Mouse (Mus musculus) layer of hippocampus, adult 9-10 months (tissue): ENCODE measurements around the gene Wwp2.
A peak's percentile ranks its signal among the peaks of the same experiment; 100 is the strongest.

ENCODE experiments used
- DNase-seq: peaks from one replicate; pipeline ENCODE4 v3.0.0; 2022; ENCODE audit warnings: low spot score

The Wwp2 gene

DNA sequence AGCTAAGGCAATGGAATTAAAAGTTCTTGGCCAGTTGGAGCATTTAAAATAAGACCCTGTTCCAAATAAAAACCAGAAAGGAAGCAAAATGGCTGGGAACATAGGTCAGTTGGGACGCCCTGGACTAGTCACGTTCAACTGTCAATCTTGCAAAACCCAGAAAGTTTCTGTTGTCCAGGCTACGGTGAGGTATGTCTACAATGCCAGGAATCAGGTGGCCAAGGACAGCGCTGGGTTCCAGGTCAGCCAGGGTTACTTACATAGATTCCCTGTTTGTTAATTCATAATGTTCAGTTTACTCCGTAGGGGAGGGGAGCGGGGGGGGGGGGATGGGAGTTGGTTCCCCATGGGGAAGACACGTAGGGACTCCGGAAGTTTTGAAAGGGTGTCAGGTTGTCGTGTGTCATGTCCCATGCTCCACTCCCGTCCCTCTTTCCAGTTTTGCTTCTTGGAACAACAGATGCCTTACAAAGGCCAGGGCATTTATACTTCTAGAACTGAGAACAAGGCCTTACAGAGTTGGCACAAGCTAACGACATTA is 674 bp upstream of the Wwp2 start:
- no peak for DNase-seq

- DNase-seq = no peak
Measured at GRCm38 (mm10) chr8:107436841-107437421, 766 bp downstream of the Wwp2 start.

DNA sequence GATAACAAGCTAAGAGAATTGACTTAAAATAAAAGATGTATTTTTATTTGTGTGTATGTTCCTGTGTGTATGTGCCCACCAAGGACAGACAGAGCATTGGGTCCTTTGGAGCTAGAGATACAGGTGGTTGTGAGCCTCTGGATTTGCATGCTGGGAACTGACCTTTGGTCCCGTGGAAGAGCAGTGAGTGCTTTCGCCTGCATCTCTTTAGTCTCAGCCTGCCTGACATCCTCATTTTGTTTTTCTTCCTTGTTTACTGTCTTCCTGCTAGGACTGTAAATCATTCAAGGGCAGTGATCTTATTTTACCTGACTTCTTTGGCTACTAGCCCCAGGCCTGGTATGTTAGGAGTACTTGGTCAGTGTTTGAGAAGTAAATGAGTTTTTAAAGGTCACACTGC is 1.5 kb downstream of the Wwp2 start:
- DNase-seq = no peak

DNA sequence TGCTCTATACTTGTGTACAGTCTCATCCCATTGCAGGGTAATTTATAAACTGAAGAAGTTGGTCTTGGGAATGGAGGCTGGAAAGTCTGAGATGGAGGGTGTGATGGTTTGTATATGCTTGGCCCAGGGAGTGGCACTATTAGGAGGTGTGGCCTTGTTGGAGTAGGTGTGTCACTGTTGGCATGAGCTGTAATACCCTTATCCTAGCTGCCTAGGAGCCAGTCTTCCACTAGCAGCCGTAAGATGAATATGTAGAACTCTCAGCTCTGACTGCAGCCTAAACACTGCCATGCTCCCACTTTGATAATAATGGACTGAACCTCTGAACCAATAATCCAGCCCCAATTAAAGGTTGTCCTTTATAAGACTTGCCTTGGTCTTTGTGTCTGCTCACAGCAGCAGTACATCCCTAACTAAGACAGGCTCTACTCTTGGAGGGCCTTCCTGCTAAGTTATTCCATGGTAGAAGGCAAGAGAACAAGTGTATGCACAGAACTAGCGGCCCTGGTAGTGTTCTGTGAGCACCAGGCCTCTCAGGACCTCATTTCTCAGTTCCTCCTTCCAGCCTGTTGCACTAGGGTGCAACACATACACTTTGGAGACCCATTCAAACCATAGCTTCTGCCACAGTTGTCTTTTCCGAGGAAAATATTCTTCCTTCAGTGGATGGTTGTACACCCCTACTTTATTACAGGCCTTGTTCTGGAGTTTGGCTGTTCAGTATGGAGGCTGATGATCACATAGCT is 3.9 kb downstream of the Wwp2 start:
- DNase-seq = no peak

GRCm38 (mm10) chr8:107444626-107445025 is 8.5 kb downstream of the Wwp2 start:
- no peak for DNase-seq

DNA sequence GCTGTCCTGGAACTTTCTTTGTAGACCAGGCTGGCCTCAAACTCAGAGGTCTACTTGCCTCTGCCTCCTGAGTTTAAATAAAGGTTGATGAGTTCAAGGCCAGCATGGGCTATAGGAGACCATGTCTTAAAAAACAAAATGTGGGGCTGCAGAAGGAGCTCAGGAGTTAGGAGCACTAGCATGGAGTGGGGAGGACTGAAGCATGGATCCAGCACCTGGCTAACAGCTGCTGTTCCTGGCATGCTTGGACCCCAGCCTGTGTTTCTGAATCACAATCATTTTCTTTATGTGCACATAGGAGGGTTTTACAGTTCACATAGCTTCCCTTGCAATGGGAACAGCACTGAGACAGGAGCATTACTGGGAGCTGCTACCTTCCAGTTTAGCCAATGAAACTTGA is 11.5 kb downstream of the Wwp2 start:
- no peak for DNase-seq

- no peak for DNase-seq
Measured at GRCm38 (mm10) chr8:107448382-107448889, 12.3 kb downstream of the Wwp2 start.

DNA sequence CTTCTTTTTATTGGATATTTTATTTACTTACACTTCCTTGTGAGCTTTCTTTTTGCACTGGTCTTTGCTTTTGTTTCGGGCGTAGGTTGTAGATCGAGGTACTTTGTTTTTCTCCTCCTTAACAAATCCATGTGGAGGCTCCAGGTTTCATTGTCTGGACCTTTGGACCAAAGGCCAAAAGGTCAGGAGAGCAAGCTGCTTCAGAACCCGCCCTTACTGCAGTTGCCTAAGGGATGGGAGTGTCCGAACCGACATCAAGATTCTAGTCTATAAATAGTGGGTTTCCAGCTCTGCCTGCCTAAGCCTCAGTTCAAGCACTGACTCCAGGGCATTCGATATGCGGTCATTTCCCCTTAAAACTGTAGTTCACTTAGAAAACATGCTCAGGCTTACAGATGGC is 13.0 kb downstream of the Wwp2 start:
- DNase-seq = no peak

- no peak for DNase-seq
Measured at GRCm38 (mm10) chr8:107449655-107450054, 13.5 kb downstream of the Wwp2 start.

- DNase-seq = no peak
Measured at GRCm38 (mm10) chr8:107451414-107452066, 15.4 kb downstream of the Wwp2 start.

- no peak for DNase-seq
Measured at GRCm38 (mm10) chr8:107453386-107453785, 17.2 kb downstream of the Wwp2 start.

DNA sequence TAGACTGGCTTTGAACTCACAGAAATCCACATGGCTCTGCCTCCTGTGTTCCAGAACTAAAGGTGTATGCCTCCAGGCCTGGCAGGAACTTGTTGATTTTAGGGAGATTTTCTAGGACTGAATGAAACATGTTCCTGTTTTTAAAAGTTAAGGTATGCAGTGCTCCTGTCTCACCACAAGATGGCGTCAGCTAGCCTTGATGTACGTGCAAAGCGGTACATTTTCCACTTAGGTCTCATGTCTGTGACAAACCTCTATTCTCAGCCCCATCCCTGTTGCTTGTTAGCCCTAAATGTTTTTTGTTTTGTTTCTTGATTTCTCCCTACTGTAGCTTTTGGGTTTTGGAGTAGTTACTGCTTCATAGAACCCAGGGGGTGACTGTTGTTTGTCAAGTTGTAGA is 19.1 kb downstream of the Wwp2 start:
- peak; percentile 44 for DNase-seq

DNA sequence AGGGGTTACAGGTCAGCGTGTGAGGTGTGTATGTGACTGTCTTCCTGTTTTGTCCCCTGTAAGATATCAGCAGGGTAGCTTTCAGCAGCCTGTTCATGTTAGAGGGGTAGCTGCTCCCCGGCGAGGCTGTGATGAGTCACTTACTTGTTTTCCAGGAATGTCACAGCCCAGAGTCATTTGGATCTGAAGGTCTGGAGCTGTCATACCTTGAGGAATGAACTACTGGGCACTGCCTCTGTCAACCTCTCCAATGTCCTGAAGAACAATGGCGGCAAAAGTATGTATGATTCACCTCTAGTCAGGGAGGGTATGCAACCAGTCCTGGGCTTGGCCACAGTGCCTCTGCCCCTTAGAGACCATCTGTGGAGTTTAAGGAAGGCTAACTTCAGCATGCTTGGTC is 21.6 kb downstream of the Wwp2 start:
- DNase-seq = no peak

- no peak for DNase-seq
Measured at GRCm38 (mm10) chr8:107458281-107458680, 22.1 kb downstream of the Wwp2 start.

DNA sequence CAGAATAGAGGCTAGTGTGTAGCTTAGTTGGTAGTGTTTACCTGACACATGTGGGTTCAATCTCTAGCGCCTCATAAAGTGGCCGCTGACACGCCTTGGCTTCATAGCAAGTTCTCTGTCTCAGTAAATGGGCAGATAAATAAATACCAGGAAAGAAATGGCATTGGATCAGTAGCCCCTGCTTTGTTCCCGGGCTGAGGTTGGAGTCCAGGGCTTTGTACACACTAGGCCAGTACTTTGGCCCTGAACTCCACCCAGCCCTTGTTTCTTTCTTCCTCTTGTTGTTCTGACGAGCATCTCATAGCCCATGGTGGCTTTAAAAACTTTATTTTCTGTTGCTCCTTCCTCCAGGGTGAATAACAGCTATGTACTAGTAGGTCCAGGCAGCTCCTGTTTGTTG is 26.3 kb downstream of the Wwp2 start:
- DNase-seq = no peak

DNA sequence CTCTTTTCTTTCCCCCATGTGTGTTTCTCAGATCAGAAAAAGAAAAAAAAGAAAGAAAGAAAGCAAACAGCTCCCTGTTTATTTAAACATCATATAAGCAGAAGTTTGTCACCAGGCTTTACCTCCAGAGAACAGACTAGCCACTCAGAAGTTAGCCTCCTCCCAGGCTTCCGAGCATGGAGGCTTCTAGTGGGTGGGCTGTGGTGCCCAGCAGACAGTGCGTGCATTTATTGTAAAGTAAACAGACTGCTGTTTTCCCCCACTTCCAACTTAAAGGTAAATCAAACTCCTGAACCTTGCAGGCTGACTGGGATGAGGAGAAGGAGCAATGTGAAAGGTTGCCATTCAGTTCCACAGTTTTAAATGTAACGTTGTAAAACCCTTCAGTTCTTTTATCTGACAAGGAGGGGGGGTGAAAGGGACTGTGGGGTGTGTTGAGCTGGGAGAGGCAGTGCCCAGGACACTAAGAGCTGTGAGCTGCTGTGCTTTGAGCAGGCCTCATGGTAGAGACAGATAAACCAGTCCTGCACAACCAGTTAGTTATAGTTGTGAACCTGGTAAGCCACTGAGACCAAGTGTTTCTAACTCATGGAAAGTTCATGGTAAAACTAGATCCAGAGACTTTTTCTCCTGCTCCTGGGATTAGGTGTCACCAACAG is 29.3 kb downstream of the Wwp2 start:
- no peak for DNase-seq

GRCm38 (mm10) chr8:107466642-107467041 is 30.5 kb downstream of the Wwp2 start:
- DNase-seq = no peak

DNA sequence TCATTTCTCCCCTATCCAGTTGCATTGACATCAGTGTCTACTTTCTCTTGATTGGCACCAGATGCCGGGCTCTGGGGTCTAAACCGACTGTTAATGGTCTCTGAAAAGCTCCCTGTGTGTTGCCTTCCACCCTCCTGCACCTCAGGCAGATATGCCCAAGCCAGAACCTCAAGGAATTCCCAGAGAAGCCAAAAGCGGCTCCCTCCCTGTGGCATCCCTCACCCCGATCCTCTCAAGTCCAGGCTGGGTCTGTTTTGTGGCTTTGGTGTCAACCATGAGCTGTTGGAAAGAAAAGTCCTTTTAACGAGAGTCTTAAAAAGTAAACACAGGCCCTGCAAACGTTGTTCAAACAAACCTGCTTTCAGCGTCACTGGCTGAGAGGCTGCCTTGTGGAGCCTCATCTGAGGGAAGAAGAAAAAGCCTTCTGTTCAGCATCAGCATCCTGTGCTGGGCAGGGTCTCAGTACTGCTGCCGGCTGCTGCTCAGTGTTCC is 32.7 kb downstream of the Wwp2 start:
- no peak for DNase-seq

DNA sequence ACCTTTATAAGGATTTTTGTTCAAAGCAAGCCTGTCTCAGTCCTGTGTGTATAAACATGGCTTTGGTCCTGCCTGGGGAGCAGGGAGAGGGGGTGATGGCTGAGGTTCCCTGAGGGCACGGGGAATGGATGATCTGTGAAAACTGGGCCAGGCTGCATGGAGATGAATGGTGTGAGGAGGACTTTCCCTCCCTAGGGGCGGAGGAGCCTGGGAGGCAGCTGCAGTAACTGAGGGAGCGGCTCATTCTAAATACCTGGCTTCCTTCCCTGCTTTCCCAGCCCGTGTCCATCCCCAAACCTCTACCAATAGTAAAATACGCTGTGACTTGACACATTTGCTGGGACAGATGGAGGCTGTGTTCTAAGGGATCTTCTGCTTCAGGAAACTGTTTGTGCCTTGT is 34.1 kb downstream of the Wwp2 start:
- DNase-seq = no peak

DNA sequence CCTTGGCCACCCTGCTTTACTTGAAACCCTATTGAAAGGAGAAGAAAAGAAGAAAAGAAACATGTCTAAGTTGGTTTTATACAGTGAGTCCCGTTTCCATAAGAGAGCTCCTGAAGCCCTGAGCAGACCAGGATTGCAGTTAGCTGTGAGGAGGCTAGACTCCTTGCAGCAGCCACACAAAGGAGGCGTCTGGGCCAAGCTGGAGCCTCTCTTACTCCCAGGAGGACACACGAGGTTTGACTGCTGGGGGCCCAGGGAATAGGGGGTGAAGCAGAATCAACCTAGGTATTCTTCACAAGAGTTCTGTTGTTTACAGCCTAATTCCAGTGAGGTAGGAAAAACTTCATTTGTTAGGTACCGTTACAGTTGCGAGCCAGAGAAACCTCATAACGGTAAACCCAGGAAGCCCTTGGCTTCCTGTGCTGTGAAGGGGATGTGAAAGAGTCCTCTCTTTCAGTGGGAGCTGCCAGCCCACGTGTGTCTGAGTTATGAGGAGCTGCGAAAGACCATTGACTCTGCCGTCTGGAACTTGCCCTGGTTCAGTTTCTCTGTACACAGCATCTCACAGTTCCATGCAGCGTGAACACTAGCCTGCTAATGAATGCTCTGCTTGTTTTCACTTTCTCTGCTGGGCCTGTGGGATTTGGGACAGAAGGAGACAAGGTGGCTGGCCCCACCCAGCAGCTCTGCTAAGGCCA is 36.4 kb downstream of the Wwp2 start:
- no peak for DNase-seq

DNA sequence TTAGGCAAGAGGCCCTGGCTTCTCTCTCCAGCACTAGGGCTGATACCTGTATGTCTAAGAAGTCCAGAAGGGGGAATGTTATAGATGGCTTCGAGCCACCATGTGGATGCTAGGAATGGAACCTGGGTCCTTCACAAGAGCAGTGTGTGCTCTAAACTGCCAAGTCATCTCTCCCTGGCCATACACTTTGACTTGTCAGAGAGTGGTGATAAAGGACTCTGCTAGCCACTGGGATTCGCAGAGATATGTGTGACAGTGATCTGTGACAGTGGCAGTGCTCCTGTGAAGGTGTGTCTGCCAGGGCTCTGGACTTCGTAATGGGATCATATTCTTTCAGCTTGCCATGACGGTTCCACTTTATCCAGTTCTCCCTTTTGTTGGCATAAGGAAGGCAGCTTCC is 37.2 kb downstream of the Wwp2 start:
- DNase-seq = no peak

GRCm38 (mm10) chr8:107475613-107476012 is 39.4 kb downstream of the Wwp2 start:
- DNase-seq = no peak
